Mouse (Mus musculus): ENCODE data around the gene Qrich2.
"Not testable (repeated sequence)": the region's sequence is repeated elsewhere in the genome, so short reads cannot be mapped to it uniquely, and the experiment has no call there.

- TF ChIP-seq ETS1 (conservative IDR thresholded peaks at IDR 0.05; ENCODE audit: low read depth, low read length); ZC3H11A (IDR thresholded peaks at IDR 0.05; ENCODE audit: low read depth, low read length): not testable (repeated sequence)
- 0 out of 2 replicates have a peak, but pooled peaks have one; percentile 13 for TF ChIP-seq CHD2 (IDR thresholded peaks at IDR 0.05; ENCODE audit: low read length)
These were observed 55.6 kb downstream of the Qrich2 start for GRCm38 (mm10) chr11:116410415-116410814.

Data from CH12.LX (cell line).